Mouse (Mus musculus) ES-E14 (cell line): ENCODE data around the gene Dhx57.
"Not testable (repeated sequence)": the region's sequence is repeated elsewhere in the genome, so short reads cannot be mapped to it uniquely, and the experiment has no call there.

Experiments
- CHD2 ChIP-seq: IDR thresholded peaks from 2 replicates; pipeline ENCODE4 v1.6.1; 2014; ENCODE audit warnings: mild to moderate bottlenecking, low read depth, low read length, inconsistent platforms
- HCFC1 ChIP-seq: IDR thresholded peaks from 2 replicates; pipeline ENCODE4 v1.6.1; 2012; ENCODE audit warnings: low read length, inconsistent platforms, borderline replicate concordance; ENCODE audit not compliant: insufficient read depth
- MAFK ChIP-seq: IDR thresholded peaks from 2 replicates; pipeline ENCODE4 v1.6.1; 2014; ENCODE audit warnings: mild to moderate bottlenecking, low read depth, low read length, inconsistent platforms; ENCODE audit not compliant: insufficient read depth
- ZC3H11A ChIP-seq: IDR thresholded peaks from 2 replicates; pipeline ENCODE4 v1.6.1; 2012; ENCODE audit warnings: low read depth, mild to moderate bottlenecking, inconsistent platforms, low read length, borderline replicate concordance
- ZNF384 ChIP-seq: IDR thresholded peaks from 2 replicates; pipeline ENCODE4 v1.6.1; 2012; ENCODE audit warnings: low read depth, low read length, inconsistent platforms

GRCm38 (mm10) chr17:80270622-80271021 lies 19.7 kb downstream of the Dhx57 start:
- TF ChIP-seq MAFK, ZC3H11A, HCFC1, CHD2, ZNF384: not testable (repeated sequence)
